Mouse (Mus musculus): ENCODE measurements around the gene Cyfip1.

Gene Cyfip1

GRCm38 (mm10) chr7:55957178-55957577, 115.6 kb downstream of the Cyfip1 start:
- DNase-seq (ENCODE audit: low spot score), result no peak

GRCm38 (mm10) chr7:55957916-55958315, 116.4 kb downstream of the Cyfip1 start:
- DNase-seq (ENCODE audit: low spot score), result no peak

GRCm38 (mm10) chr7:55959801-55960200, 118.3 kb downstream of the Cyfip1 start:
- no peak for DNase-seq (ENCODE audit: low spot score)

DNA sequence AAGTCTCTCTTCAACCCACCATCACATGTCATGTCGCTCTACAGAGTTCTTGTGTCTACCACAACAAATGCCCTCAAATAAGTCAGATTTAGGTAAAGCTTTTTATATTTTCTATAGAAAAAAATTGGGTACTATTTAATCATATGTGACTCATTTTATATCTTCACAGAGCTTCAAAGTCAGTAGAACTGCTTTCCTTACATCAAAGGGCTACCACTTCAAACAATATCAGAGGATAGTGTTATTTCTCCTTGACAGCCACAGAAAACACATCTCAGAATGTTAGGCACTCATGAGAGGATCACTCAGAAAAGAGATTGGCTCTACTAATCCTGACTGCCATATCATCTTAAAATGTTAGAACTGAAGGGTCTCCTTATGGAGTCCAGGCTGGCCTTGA, 119.0 kb downstream of the Cyfip1 start:
- no peak for DNase-seq (ENCODE audit: low spot score)

GRCm38 (mm10) chr7:55962004-55962908, 120.7 kb downstream of the Cyfip1 start, which contains the start of gene Nipa2:
Gene Nipa2 (minus strand): TSS chr7:55962476.
- DNase-seq (ENCODE audit: low spot score), result peak; percentile 93

DNA sequence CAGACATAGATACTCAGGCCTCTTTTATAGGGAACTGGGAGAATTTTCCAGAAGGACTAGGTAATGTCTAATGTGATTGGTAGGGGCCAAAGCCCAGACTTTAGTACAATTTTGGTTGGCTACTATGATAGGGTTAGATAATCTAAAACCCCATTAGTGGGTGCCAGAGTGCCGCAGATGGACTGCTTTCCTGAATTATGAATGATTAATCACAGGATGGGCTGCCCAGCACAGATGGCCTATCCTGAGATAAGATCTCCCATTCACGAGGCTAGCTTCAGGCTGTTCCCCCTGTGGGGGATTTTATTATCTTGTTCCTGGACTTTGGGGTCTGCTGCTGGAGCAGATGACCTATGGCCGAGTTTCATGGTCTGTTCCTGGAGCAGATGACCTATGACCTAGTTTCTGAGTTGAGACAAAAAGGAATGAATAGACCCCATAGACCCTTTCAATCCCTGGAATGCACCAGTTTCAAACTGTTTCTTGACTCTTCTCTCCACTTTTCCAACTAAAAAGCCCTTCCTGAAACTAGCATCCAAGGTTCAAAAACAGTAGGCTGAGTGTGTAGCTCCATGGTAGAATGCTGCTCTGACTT, 125.4 kb downstream of the Cyfip1 start:
- no peak for DNase-seq (ENCODE audit: low spot score)

DNA sequence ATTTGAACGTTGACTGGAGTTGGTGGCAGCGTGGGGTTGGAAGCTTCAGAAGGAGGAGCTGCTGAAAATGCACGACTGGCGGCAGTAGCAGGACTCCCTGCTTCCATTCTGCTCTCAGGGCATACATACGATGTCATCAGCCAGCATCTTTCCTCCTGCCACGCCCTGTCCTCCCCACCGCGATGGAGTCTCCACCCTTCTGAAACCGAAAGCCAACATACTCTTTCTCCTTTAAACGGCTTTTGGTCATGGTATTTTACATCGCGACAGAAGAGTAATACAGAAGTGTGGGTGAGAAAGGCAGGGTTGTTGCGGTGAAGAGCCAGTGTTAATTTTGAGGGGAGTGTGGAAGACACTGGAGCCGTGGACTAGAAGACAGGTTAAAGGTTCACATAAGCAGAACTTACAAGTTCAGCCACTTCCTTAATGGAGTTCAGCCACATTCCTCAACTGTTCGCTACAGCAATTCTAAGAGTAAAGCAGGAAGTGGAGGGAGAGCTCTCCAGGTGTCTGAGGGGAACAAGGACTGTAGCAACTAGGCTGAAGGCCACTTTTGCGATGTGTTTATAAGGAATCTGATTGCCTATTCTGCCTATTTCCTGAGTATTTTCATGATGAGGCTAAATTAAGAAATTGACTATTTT, 126.8 kb downstream of the Cyfip1 start:
- peak; percentile 6 for DNase-seq (ENCODE audit: low spot score)

GRCm38 (mm10) chr7:55969415-55969814, 127.9 kb downstream of the Cyfip1 start:
- no peak for DNase-seq (ENCODE audit: low spot score)

DNA sequence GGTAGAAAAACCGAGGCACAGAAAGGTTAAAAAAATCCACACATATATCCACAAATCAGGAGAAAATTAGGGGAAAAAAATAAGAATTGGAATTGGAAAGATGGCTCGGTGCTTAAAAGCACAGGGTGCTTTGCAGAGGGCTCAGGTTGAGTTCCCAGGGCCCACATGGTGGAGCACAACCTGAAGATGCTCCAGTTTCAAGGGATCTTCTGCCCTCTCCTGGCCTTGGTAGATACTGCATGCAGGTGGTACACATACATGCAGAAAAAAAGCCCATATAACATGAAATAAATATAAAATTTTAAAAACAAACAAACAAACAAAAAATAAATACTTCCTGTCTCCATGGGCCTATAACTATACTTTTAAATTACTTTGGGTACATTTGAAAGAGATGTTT, 132.9 kb downstream of the Cyfip1 start:
- no peak for DNase-seq (ENCODE audit: low spot score)

DNA sequence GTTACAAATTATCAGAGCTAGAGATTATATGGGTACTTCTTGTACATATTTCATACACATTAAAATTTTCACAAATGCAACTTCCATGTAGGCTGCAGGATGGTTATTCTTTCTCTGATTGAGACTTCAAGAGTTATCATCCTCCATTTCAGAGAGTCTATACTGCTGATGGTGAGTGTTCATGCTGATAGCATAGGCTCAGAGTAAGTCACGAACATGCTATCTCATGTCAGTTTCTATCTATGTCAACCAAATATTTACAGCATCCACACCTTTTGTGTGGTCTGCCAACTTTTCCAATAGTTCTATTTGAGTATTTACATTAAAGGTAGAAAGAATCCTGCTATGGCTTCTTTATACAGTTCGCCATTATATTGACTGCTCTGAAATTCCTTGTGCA, 140.0 kb downstream of the Cyfip1 start:
- no peak for DNase-seq (ENCODE audit: low spot score)

All from ovary, postnatal 36 days (tissue).